Mouse (Mus musculus) ES-Bruce4 (cell line): ENCODE results near the gene Gas6.

Experiments used
- CTCF ChIP-seq: IDR thresholded peaks from one replicate; pipeline ENCODE4 v1.8.1; 2011; ENCODE audit warnings: low read depth, low read length
- POLR2A ChIP-seq: IDR thresholded peaks from one replicate; pipeline ENCODE4 v1.8.1; 2011; ENCODE audit warnings: low read length; ENCODE audit not compliant: insufficient read depth

DNA sequence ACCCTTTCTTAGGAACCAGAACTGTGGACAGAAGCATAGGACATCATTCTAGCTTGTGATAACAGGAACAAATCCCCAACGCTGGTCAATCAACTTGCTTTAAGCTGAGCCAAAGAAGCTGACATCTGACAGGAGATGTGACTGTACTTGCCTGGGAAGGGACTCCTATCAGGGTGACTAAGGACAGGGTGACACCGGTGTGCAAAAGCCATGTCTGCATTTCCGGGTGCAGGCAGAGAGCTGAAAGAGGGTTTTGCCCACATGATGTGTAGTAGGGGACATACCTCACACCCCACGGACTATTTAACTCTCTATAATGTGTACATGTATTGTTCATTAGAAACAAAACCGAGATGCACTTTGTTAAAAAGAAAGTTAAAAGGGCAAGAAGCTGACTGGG is 11.1 kb downstream of the Gas6 start:
- no peak for TF ChIP-seq CTCF
- TF ChIP-seq POLR2A = no peak
